Mouse (Mus musculus): ENCODE measurements around the gene Vmac. TPM values are rescaled to one million over a fixed set of nuclear protein-coding genes. Genes with fewer than 3 reads are reported as not detected.

Vmac gene
- polyA plus RNA-seq (2014; fragmentation: Illumina TruSeq; extraction: RNeasy Lipid Tissue Mini Kit (QIAGEN cat#74804); ENCODE audit: low read depth, low replicate concordance), result 17.1 TPM

DNA sequence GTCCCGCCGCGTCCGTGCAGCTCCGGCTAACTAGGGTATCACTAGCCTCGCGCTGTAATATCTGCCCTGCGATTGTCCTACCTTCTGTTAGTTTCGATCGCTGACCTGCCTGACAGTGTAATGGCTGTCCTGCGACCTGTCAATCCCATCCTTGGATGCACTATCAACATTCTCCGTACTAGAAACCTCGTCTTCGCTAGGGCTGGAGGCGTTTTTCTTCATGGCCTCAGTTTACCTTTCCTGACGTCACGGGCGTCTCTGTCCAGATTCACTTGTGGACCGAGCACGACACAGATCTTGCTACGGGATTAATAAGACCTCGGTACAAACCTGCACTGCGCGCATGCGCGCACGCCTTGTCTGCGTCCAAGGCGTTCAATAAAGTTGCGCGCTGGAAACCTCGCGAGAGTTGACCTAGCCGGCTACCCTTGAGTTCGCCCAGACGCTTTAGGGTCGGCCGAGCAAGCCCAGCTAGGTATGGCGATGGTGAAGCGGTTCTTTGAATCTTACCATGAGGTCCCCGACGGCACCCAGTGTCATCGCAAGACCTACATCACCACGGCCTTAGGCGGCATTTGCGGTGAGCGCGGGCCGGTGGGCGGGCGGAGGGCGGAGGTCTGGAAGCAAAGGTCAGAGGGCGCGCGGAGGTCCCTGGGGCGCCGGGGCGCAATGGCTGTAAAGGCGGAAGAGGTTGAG lies at the start of gene Vmac, which contains the start of gene Ndufa11:
Gene Vmac, minus strand, starts transcription at position 660 of the 696 bp plus-strand sequence.
Gene Ndufa11, plus strand, starts transcription at position 405 of the 696 bp plus-strand sequence.

DNA sequence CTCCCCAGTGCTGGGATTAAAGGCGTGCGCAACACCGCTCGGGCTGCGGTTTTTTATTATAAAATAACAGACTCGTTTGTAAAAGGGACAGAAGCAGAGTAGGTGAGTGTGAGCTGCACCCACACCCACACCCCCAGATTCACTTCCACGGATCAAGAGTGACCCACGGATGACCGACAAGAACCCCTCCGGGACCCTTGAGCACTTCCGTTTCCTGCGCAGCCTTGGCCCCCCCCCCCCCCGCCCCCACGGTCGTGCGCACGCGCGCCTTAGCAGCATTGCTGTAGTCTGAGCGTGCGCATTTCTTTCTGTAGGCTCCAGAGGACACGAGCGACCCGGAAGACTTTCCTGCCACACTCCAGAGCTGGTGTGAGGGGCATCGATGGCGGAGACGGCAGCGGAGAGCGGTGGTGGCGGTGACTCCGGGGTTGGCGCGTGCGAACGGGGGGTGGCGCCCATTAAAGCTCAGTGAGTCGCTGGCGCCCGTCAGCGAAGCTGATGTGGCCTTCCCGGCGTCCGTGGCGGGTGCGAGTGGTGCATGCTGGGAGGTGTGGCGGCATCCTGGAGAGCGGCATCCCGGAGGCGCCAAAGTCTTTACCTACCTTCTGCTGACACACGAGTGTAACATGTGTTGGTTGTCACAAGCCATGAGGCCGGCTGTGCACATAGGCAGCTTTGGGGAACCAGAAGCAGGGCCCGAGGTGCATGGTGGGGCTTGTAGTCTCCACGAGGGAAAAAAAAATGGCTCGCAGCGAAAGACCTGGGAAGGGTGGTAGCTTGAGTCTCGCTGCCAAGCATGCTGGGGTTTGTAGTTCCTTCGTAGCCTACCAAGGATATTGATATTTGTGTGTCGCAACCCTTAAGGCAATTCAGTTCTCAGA lies 46.9 kb upstream of the Vmac start, which contains the start of gene Dus3l:
Gene Dus3l, plus strand, starts transcription at position 284 of the 881 bp plus-strand sequence.

GRCm38 (mm10) chr17:56757416-56758123 lies 39.7 kb upstream of the Vmac start, which contains the start of gene Nrtn:
TSS of gene Nrtn (minus strand) at chr17:56757530.

GRCm38 (mm10) chr17:56672941-56673646 lies 44.7 kb downstream of the Vmac start, which contains the start of gene Ranbp3:
TSS of gene Ranbp3 (plus strand) at chr17:56673294.

Other genes with a start within 250 kb of the Vmac start
- 6.4 TPM for gene Ptprs, start 241.5 kb downstream of the Vmac start, polyA plus RNA-seq (2014; fragmentation: Illumina TruSeq; extraction: RNeasy Lipid Tissue Mini Kit (QIAGEN cat#74804); ENCODE audit: low read depth, low replicate concordance)
- gene Znrf4, start 205.6 kb downstream of the Vmac start, polyA plus RNA-seq (2014; fragmentation: Illumina TruSeq; extraction: RNeasy Lipid Tissue Mini Kit (QIAGEN cat#74804); ENCODE audit: low read depth, low replicate concordance), result not detected
- not detected for gene Gm20219, start 163.6 kb downstream of the Vmac start, polyA plus RNA-seq (2014; fragmentation: Illumina TruSeq; extraction: RNeasy Lipid Tissue Mini Kit (QIAGEN cat#74804); ENCODE audit: low read depth, low replicate concordance)
- 33.4 TPM for gene Safb2, start 133.4 kb downstream of the Vmac start, polyA plus RNA-seq (2014; fragmentation: Illumina TruSeq; extraction: RNeasy Lipid Tissue Mini Kit (QIAGEN cat#74804); ENCODE audit: low read depth, low replicate concordance)
- 12.6 TPM for gene Safb, start 133.2 kb downstream of the Vmac start, polyA plus RNA-seq (2014; fragmentation: Illumina TruSeq; extraction: RNeasy Lipid Tissue Mini Kit (QIAGEN cat#74804); ENCODE audit: low read depth, low replicate concordance)
- gene 2410015M20Rik, start 108.3 kb downstream of the Vmac start, polyA plus RNA-seq (2014; fragmentation: Illumina TruSeq; extraction: RNeasy Lipid Tissue Mini Kit (QIAGEN cat#74804); ENCODE audit: low read depth, low replicate concordance), result 10.4 TPM
- gene Rpl36, start 104.6 kb downstream of the Vmac start, polyA plus RNA-seq (2014; fragmentation: Illumina TruSeq; extraction: RNeasy Lipid Tissue Mini Kit (QIAGEN cat#74804); ENCODE audit: low read depth, low replicate concordance), result not detected
- 39.0 TPM for gene Lonp1, start 91.1 kb downstream of the Vmac start, polyA plus RNA-seq (2014; fragmentation: Illumina TruSeq; extraction: RNeasy Lipid Tissue Mini Kit (QIAGEN cat#74804); ENCODE audit: low read depth, low replicate concordance)
- gene Catsperd, start 89.9 kb downstream of the Vmac start, polyA plus RNA-seq (2014; fragmentation: Illumina TruSeq; extraction: RNeasy Lipid Tissue Mini Kit (QIAGEN cat#74804); ENCODE audit: low read depth, low replicate concordance), result 1.5 TPM
- 2.2 TPM for gene Ranbp3, start 44.7 kb downstream of the Vmac start, polyA plus RNA-seq (2014; fragmentation: Illumina TruSeq; extraction: RNeasy Lipid Tissue Mini Kit (QIAGEN cat#74804); ENCODE audit: low read depth, low replicate concordance)
- gene Ndufa11, start 255 bp downstream of the Vmac start, polyA plus RNA-seq (2014; fragmentation: Illumina TruSeq; extraction: RNeasy Lipid Tissue Mini Kit (QIAGEN cat#74804); ENCODE audit: low read depth, low replicate concordance), result not detected
- gene Nrtn, start 39.5 kb upstream of the Vmac start, polyA plus RNA-seq (2014; fragmentation: Illumina TruSeq; extraction: RNeasy Lipid Tissue Mini Kit (QIAGEN cat#74804); ENCODE audit: low read depth, low replicate concordance), result not detected
- 1.4 TPM for gene Dus3l, start 46.7 kb upstream of the Vmac start, polyA plus RNA-seq (2014; fragmentation: Illumina TruSeq; extraction: RNeasy Lipid Tissue Mini Kit (QIAGEN cat#74804); ENCODE audit: low read depth, low replicate concordance)
- not detected for gene Prr22, start 52.2 kb upstream of the Vmac start, polyA plus RNA-seq (2014; fragmentation: Illumina TruSeq; extraction: RNeasy Lipid Tissue Mini Kit (QIAGEN cat#74804); ENCODE audit: low read depth, low replicate concordance)
- gene Rfx2, start 113.0 kb upstream of the Vmac start, polyA plus RNA-seq (2014; fragmentation: Illumina TruSeq; extraction: RNeasy Lipid Tissue Mini Kit (QIAGEN cat#74804); ENCODE audit: low read depth, low replicate concordance), result 0.41 TPM
- not detected for gene Acsbg2, start 156.4 kb upstream of the Vmac start, polyA plus RNA-seq (2014; fragmentation: Illumina TruSeq; extraction: RNeasy Lipid Tissue Mini Kit (QIAGEN cat#74804); ENCODE audit: low read depth, low replicate concordance)
- gene 1700061G19Rik, start 157.5 kb upstream of the Vmac start, polyA plus RNA-seq (2014; fragmentation: Illumina TruSeq; extraction: RNeasy Lipid Tissue Mini Kit (QIAGEN cat#74804); ENCODE audit: low read depth, low replicate concordance), result not detected
- 0.99 TPM for gene Mllt1, start 217.4 kb upstream of the Vmac start, polyA plus RNA-seq (2014; fragmentation: Illumina TruSeq; extraction: RNeasy Lipid Tissue Mini Kit (QIAGEN cat#74804); ENCODE audit: low read depth, low replicate concordance)